Mouse (Mus musculus) heart, adult 11 months (tissue): Measurements from ENCODE around the gene Tecpr1.

ENCODE experiments used
- DNase-seq: peaks from one replicate; pipeline ENCODE4 v3.0.0; 2022

Tecpr1 gene

GRCm38 (mm10) chr5:144249871-144250270 is 26.5 kb upstream of the Tecpr1 start:
- DNase-seq, result no peak

DNA sequence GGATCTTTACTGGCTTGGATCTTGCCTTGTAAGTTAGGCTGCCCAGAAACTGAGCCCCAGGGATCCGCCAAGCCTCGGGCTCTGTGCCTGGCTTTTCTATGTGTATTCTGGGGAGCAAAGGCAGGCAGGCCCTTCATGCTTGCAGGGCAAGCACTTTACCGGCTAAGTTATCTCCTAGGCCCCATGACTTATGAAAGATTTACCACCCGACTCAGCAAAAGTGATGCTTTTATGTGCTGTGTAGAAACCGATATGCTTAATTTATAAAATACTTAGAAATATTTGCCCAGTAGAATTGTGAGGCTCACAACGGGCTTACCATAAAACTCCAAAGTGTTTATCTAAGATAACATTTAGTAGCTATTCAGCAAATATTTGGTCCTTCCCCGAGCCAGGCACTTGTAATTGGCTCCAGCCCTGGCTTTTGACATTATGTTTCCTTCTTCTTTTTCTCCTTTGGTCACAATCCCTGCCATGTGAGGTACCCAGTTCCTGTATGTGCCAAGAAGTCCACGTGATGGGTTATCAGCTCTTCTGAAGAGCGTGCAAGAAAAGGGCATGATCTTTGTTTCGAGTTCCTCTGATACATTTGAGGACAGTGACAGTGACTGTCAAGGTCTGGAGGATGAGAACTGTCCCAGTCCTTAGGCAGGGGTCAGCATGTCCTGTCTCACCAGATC is 24.6 kb upstream of the Tecpr1 start:
- DNase-seq, result peak; percentile 98

GRCm38 (mm10) chr5:144247307-144247706 is 23.9 kb upstream of the Tecpr1 start:
- DNase-seq, result peak; percentile 89

- DNase-seq, result peak; percentile 80
These were observed 23.3 kb upstream of the Tecpr1 start for GRCm38 (mm10) chr5:144246669-144247068.

DNA sequence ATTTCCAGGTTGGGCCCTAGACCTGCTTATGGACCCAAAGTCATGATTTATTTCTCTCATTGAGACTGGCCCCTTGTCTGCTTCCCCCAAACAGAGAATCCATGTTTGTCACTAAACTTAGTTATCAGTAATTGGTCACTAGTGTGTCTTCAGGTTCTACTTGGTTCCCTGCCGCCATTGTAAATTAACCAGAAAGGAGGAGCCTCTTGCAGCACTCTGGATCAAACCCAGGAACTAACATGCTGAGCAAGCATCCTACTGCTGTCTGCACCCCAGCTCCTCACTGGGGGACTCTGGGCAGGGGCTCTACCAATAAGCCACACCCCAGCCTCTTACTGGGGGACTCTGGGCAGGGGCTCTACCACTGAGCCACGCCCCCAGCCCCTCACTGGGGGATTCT is 22.2 kb upstream of the Tecpr1 start:
- peak; percentile 79 for DNase-seq

GRCm38 (mm10) chr5:144243901-144244487 is 20.6 kb upstream of the Tecpr1 start, which contains the start of gene Bri3:
TSS of gene Bri3 (plus strand) at chr5:144244437.
- no peak for DNase-seq

GRCm38 (mm10) chr5:144238969-144239368 is 15.6 kb upstream of the Tecpr1 start:
- no peak for DNase-seq

DNA sequence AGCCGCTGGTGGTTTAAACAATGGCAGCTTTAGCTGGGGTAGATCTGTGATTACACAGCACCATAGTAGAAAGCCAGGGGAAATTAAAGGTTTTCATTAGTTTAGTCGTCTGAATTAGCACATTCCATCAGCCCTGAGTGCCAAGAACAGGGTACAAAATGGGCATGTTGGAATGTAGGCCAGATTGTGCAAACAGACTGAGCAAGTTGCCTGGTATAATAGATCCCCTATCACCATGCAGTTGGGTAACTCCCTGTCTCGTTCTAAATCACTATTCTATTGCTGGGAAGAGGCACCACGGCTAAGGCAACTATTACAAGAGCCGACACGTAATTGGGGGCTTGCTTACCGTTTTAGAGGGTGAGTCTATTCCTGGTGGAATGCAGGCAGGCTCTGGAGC is 11.3 kb upstream of the Tecpr1 start:
- no peak for DNase-seq

DNA sequence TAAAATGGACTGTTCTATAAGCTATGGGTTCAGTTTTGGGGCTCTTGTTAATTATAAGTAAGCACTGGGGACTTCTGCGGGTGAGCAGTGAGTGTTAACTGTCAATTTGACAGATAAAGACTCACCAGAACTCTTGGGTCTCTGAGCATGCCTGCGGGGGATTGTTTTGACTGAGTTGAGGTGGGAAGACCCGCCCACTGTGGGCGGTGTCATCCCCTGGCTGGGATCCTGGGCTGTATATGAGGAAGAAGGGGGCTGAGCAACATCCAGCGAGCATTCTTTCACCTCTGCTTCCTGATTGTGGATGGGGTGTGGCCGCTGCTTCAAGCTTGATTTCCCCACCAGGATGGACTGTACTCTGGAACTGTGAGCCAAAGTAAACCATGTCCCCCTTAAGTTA is 10.8 kb upstream of the Tecpr1 start:
- no peak for DNase-seq

DNA sequence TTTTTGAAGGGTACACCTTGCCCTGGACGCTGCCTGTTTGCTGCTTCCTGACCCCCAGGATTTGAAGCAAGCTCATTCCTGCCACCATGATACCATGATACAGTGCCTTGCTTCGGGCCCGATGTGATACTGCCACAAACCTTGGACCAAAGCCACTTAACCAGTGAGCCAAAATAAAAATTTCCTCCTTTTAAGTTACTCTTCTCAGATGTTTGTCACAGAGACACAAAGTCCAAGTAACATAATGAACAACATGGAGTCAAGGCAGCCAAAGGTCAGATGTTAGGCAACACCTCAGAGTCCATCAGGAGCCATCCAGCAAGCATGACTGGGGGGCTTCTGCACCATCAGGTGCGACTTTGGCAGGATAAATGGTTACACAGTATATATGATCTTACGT is 9.1 kb upstream of the Tecpr1 start:
- DNase-seq, result no peak

- no peak for DNase-seq
These were observed 8.0 kb upstream of the Tecpr1 start for GRCm38 (mm10) chr5:144231410-144231809.

DNA sequence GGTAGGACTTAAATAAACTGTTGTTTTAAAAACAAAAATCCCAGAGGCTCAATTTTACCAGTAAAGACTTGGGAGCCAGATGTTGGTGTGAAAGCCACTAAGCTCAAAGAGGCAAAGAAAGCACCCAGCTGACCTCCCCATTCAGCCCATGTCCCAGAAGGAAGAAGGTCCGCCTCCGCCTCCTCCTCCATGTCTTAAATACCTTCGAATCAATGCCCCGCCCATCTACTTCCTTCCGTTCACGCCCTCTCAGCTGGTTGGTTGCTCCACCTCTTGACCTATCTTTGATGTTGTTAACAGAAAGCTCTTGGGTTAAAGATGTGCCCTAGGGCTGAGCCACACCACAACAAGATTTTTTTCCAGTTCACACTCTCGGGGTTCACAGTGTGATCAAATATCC is 6.8 kb upstream of the Tecpr1 start:
- DNase-seq, result no peak

GRCm38 (mm10) chr5:144226220-144226619 is 2.8 kb upstream of the Tecpr1 start:
- DNase-seq, result no peak

GRCm38 (mm10) chr5:144223899-144224816 is 743 bp upstream of the Tecpr1 start:
- DNase-seq, result peak; percentile 88

- peak; percentile 98 for DNase-seq
These were observed 458 bp downstream of the Tecpr1 start for GRCm38 (mm10) chr5:144222811-144223502.

DNA sequence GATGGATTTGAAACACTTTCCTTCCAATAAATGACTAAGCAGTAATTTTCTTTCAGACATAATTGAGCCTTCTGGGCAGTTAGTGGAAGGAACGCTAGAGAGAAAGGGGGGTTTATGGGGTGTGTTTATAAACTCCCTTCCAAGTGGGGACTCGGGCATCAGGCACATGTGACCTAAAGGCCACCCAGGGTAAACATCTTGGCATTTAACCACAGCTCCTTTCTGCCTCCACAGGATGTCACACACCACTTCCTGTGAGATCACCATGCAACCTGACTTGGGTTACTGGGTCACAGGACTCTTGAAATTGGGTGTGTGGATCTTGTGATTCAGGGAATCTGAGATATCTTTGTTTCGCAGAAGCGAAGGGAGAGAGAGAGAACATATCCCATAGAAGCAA is 2.1 kb downstream of the Tecpr1 start:
- peak; percentile 95 for DNase-seq

GRCm38 (mm10) chr5:144219936-144220335 is 3.5 kb downstream of the Tecpr1 start:
- no peak for DNase-seq

- peak; percentile 92 for DNase-seq
These were observed 4.1 kb downstream of the Tecpr1 start for GRCm38 (mm10) chr5:144219306-144219705.

GRCm38 (mm10) chr5:144218061-144218460 is 5.4 kb downstream of the Tecpr1 start:
- no peak for DNase-seq

GRCm38 (mm10) chr5:144215992-144216391 is 7.4 kb downstream of the Tecpr1 start:
- DNase-seq, result no peak

- peak; percentile 91 for DNase-seq
These were observed 9.0 kb downstream of the Tecpr1 start for GRCm38 (mm10) chr5:144214453-144214852.

DNA sequence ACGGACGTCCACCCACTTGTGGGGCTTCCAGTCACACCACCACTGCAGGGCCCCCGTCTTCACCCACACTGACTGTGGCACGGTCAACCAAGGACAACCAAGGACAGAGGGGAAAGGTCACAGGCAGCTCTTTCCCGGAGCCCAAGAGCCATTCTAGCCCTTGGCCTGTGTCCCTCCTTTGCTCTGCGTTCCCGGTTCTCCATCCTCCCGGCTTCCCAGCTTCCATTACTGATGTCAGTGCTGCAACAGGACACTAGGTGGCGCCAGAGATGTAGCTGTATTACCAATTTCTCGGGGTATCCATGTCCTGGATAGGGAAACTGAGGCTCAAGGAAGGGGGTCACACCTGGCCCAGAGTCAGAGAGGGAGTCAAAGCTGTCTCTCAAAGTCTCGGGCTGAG is 15.9 kb downstream of the Tecpr1 start:
- DNase-seq, result peak; percentile 93

GRCm38 (mm10) chr5:144206069-144206468 is 17.3 kb downstream of the Tecpr1 start:
- DNase-seq, result peak; percentile 90
